Mouse (Mus musculus): ENCODE results near the gene Pwwp2b. TPM values are rescaled to one million over a fixed set of nuclear protein-coding genes. Genes with fewer than 3 reads are reported as not detected.

Gene Pwwp2b
- polyA plus RNA-seq, 1 experiment from 2014 or later = 6.3 TPM

DNA sequence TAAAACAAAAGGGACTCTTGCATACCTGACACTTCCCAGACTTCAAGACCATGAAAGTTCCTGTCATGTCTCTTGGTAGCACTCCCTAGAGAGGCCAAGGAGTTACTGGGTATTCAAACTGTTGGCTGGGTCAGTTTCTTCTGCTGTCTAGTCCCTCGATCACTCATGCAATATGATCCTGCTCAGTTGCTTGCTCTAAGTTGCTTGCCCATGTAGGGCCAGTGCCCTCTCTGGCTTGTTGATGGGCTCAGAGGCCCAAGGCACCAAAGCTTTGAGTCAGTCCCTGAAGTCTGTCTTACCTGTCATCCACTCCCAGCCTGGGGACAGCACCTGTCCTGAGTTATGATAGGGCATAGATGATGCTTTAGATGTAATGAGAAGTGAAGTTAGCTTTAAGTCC is 22.5 kb downstream of the Pwwp2b start:
- ATAC-seq (ENCODE audit: low FRiP score, low read depth) = no peak
- H3K27ac ChIP-seq (replicated peaks) = no peak overlapping the region
- no peak overlapping the region for H3K4me2 ChIP-seq
- H3K4me1 ChIP-seq (replicated peaks) = peaks cover 21% of the 10 kb centered on the region
- no peak overlapping the region for H3K4me3 ChIP-seq
- H3K9ac ChIP-seq = no peak overlapping the region
- WGBS = 92% methylated on average over 1 of the region's 1 CpGs
- no peaks in the 10 kb centered on the region for H3K27me3 ChIP-seq
- no peaks in the 10 kb centered on the region for H3K9me3 ChIP-seq
- H3K36me3 ChIP-seq = no peaks in the 10 kb centered on the region

DNA sequence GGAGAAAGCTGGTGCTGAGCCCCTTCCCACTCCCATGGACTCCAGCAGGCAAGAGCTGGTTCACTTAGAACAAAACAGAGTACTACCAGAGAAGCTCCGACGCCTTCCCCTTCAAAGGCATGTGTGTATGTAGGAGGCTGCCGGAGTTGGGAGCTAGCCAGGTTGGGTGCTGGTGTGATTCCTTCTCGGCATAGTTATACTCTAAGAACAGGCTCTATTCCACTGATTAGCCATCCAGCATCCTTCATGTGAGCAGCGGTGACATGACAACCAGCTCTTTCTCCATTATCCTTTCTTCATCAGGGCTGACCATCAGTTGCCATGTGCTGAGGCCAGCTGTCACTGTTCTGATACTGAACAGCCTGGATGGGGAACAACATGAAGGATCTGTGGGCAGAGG is 23.6 kb downstream of the Pwwp2b start:
- no peak for ATAC-seq (ENCODE audit: low FRiP score, low read depth)
- 73% methylated on average over 5 of the region's 5 CpGs for WGBS

DNA sequence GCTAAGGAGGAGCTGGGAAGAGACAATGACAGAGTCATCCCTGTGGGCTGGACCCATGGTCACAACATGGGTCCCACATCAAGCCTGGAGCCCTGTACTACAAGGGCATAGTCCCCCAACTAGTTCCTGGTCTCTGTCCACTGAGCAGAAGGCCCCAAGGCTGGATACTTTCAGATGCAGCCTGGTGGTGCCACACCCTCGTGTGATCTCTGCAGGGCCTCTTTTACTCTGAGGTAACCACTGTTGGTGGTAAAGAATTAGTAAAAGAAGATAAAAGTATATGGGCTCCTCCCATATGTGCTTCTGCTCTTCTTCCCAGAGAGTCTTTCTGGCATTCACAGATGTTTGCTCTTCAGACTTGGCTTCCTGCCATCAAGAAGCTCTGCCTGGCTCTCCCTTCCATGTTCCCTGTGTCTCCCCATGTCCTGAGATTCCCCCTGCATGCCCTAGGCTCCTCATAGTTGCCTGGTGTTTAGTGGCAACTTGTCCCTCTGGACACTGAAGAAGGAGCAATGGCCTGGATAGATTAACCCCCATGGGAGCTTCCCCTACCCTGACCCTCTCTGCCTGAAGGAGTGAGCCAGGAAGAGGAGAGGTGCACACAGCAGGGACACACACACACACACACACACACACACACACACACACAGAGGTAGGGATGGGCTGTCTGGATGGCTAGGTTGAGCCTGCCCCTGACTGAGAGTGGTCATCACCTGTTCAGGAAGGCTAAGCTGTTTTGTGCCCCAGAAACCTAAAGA is 24.5 kb downstream of the Pwwp2b start:
- Histone ChIP-seq H3K36me3 (no peaks in the 10 kb centered on the region), H3K4me3 (no peak overlapping the region), H3K27ac (replicated peaks) (no peak overlapping the region; the same call in 1 of the 2 replicates), H3K4me2 (no peak overlapping the region), H3K27me3 (no peaks in the 10 kb centered on the region), H3K4me1 (replicated peaks) (peaks cover 21% of the 10 kb centered on the region), H3K9ac (no peak overlapping the region), H3K9me3 (no peaks in the 10 kb centered on the region)
- 52% methylated on average over 1 of the region's 1 CpGs for WGBS
- no peak for ATAC-seq (ENCODE audit: low FRiP score, low read depth)

More for the DNA sequence above, 23.6 kb downstream of the Pwwp2b start:
- H3K27ac ChIP-seq (replicated peaks) = no peak overlapping the region
- no peak overlapping the region for H3K4me3 ChIP-seq
- peaks cover 26% of the 10 kb centered on the region for H3K4me1 ChIP-seq (replicated peaks)
- no peaks in the 10 kb centered on the region for H3K27me3 ChIP-seq
- no peak overlapping the region for H3K4me2 ChIP-seq
- H3K9me3 ChIP-seq = no peaks in the 10 kb centered on the region
- no peak overlapping the region for H3K9ac ChIP-seq
- H3K36me3 ChIP-seq = no peaks in the 10 kb centered on the region

DNA sequence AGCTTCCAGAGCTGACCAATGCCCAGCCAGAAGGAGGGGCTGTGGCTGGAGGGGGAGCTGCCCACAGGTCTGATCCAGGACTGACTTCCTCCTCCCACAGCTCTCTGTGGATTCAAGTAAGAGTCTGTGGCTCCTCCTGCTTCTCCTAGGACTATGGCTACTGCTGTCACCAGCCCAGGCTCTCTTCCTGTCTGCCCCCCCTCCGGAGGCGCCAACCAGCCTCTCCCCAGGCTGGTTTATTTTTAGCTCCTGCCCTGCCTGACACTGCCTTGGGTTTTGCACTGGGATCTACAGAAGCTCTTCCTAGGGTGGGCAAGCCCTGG is 25.1 kb downstream of the Pwwp2b start:
- Histone ChIP-seq H3K27ac (replicated peaks) (no peak overlapping the region), H3K4me2 (no peak overlapping the region), H3K4me3 (no peak overlapping the region), H3K36me3 (no peaks in the 10 kb centered on the region), H3K27me3 (no peaks in the 10 kb centered on the region), H3K9ac (no peak overlapping the region), H3K4me1 (replicated peaks) (peaks cover 21% of the 10 kb centered on the region), H3K9me3 (no peaks in the 10 kb centered on the region)
- 69% methylated on average over 2 of the region's 2 CpGs for WGBS
- no peak for ATAC-seq (ENCODE audit: low FRiP score, low read depth)

DNA sequence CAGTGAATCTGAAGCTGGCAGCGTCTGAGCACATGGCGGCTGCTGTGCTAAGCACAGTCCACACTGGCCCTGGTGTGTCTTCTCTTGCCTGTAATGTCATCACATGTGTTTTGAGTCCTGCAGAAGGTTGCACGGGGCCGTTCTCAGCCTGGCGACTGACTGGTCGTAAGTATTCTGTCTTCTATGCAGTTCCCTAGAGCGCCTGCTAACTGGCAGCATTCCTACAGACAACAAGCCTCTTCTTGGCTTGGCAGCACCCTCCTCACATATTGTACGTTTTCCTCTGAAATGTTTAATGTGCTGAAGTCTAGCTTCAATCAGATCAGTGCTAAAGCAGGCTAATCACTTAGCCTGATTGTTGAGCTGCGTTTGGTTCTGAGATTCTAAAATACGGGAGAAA is 27.3 kb downstream of the Pwwp2b start:
- Histone ChIP-seq H3K4me3 (no peak overlapping the region), H3K9ac (no peak overlapping the region), H3K27ac (replicated peaks) (peak overlapping the region; percentile 28), H3K9me3 (no peaks in the 10 kb centered on the region), H3K4me2 (no peak overlapping the region), H3K36me3 (no peaks in the 10 kb centered on the region), H3K27me3 (no peaks in the 10 kb centered on the region), H3K4me1 (replicated peaks) (peaks cover 31% of the 10 kb centered on the region)
- WGBS = 54% methylated on average over 10 of the region's 10 CpGs
- ATAC-seq (ENCODE audit: low FRiP score, low read depth) = no peak

DNA sequence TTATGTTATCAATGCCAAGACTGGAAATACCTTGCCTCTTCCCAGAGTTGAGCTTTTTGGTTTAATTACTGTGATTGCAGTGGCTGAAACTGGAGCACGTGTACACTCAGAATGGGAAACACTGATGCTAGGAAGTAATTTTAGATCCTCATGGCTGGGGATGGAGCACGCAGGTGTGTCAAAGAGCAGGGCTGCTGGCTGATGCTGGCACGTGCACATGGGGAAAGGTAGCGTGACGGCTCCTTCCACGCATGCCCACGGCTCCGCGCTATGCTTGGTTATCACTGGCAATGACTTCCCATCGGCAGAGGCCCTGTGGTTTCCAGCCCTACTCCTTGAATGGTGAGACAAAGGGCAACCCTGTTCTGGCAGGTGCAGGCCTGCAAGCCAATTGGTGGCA is 27.9 kb downstream of the Pwwp2b start:
- Histone ChIP-seq H3K4me3 (no peak overlapping the region), H3K4me1 (replicated peaks) (peaks cover 31% of the 10 kb centered on the region), H3K4me2 (no peak overlapping the region), H3K9ac (no peak overlapping the region), H3K27ac (replicated peaks) (no peak overlapping the region; the same call in 1 of the 2 replicates), H3K36me3 (no peaks in the 10 kb centered on the region), H3K27me3 (no peaks in the 10 kb centered on the region), H3K9me3 (no peaks in the 10 kb centered on the region)
- no peak for ATAC-seq (ENCODE audit: low FRiP score, low read depth)
- 81% methylated on average over 10 of the region's 10 CpGs for WGBS

DNA sequence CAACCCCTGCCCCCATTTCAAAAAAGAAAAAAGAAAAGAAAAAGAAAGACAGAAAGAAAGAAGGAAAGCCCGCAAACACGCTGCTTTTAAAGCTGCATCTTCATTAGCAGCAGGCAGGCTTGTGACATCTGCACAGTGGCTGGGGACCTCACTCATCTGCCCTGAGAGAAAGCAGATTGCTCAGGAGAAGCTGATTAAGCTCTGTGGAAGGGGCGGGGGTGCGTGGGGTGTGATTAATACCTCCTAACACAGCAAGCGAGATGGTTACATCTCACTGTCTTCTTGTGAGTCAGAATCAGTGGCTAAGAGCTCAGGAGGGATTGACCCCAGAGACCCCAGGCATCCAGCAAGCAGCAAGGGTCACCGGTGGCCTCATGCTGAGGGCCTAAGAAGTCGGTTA is 29.3 kb downstream of the Pwwp2b start:
- Histone ChIP-seq H3K4me1 (replicated peaks) (peaks cover 29% of the 10 kb centered on the region), H3K4me3 (no peak overlapping the region), H3K27ac (replicated peaks) (no peak overlapping the region), H3K27me3 (no peaks in the 10 kb centered on the region), H3K9ac (no peak overlapping the region), H3K36me3 (no peaks in the 10 kb centered on the region), H3K9me3 (no peaks in the 10 kb centered on the region), H3K4me2 (no peak overlapping the region)
- WGBS = 81% methylated on average over 7 of the region's 7 CpGs
- ATAC-seq (ENCODE audit: low FRiP score, low read depth) = no peak

DNA sequence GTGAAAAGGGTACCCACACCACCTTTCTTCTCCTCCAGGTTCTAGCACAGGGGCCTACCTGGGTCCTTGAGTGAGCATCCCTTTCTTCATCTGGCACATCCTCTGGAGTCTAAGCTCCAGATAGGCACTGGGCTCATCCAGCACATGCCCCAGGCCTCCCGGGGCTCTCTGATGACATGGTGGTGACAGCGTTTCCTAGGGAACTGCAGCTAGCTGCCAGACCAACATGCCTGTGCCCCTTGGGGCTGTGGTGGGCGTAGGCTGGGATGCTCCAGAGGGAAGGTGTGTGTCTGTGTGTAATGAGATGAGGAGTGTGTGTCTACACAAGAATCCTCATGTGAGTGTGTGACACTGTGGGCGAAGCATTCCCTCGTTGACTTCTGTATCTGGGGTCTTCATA is 31.3 kb downstream of the Pwwp2b start:
- Histone ChIP-seq H3K27me3 (no peaks in the 10 kb centered on the region), H3K36me3 (no peaks in the 10 kb centered on the region), H3K4me1 (replicated peaks) (peaks cover 23% of the 10 kb centered on the region), H3K9me3 (no peaks in the 10 kb centered on the region), H3K27ac (replicated peaks) (no peak overlapping the region), H3K4me3 (no peak overlapping the region), H3K4me2 (no peak overlapping the region), H3K9ac (no peak overlapping the region)
- ATAC-seq (ENCODE audit: low FRiP score, low read depth) = no peak
- WGBS = 66% methylated on average over 5 of the region's 5 CpGs

DNA sequence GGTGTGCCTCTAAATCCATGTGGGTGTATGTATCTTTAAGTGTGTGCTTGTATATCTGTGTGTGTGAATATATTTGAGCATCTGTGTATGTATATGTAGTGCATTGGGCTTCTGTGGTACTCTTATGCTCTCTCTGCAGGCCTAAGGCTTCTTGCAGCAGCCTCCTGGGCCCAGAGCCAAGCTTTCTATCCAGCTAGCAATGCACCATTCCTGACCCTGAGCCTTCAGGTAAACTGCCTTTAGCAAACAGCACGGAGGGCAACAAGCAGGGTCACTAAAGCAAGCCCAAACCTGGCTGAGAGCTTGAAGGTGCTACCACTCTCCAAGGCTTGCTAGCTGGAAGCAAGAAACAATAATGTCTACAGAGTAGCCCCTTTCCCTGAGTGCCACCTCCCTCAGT is 31.8 kb downstream of the Pwwp2b start:
- H3K4me2 ChIP-seq = no peak overlapping the region
- H3K27me3 ChIP-seq = no peaks in the 10 kb centered on the region
- no peaks in the 10 kb centered on the region for H3K9me3 ChIP-seq
- WGBS = 78% methylated on average over 1 of the region's 1 CpGs
- H3K4me1 ChIP-seq (replicated peaks) = peaks cover 23% of the 10 kb centered on the region
- no peak overlapping the region for H3K4me3 ChIP-seq
- ATAC-seq (ENCODE audit: low FRiP score, low read depth) = no peak
- H3K9ac ChIP-seq = no peak overlapping the region
- no peaks in the 10 kb centered on the region for H3K36me3 ChIP-seq
- no peak overlapping the region for H3K27ac ChIP-seq (replicated peaks)

DNA sequence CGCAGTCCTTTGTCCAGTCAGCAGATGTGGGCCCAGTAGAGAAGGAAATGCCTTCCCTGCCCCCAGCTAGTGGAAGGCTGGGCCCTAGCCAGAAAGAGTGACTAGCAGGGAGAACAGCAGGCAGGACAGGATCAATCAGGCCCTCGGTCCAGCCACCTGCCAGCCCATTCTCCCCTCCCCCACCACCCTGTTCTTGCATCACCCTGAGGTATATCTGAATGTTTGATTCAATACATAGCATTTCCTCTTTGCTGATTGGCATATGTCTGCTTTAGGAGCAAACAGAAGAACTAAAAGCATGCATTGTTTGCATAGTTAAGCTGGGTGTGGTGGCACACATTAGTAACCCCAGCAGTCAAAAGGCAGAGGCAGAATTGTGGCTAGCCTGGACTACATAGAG is 32.9 kb downstream of the Pwwp2b start:
- WGBS = 32% methylated on average over 2 of the region's 2 CpGs
- peaks cover 13% of the 10 kb centered on the region; the same call in 1 of the 2 replicates for H3K4me1 ChIP-seq (replicated peaks)
- H3K27ac ChIP-seq (replicated peaks) = no peak overlapping the region
- H3K27me3 ChIP-seq = no peaks in the 10 kb centered on the region
- H3K9me3 ChIP-seq = no peaks in the 10 kb centered on the region
- no peak for ATAC-seq (ENCODE audit: low FRiP score, low read depth)
- no peak overlapping the region for H3K9ac ChIP-seq
- no peak overlapping the region for H3K4me2 ChIP-seq
- H3K36me3 ChIP-seq = no peaks in the 10 kb centered on the region
- H3K4me3 ChIP-seq = no peak overlapping the region

DNA sequence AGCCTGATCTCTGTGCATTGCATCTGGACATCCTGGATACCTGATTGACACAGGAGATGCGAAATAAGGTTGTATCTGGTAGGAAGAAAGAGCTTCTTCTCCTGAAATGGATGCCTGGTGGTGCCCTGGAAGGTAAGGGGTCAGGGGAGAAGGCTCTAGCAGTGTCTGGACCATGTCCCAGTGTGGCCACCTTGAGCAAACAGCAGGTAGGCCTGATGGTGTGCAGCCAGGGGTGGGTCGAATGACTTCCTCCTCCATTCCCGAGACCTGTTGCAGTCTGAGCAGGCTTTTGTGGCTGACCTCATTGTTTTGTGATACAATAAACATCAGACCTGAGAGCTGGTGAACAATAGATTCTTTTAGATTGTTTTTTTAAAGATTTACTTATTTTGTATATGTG is 33.8 kb downstream of the Pwwp2b start:
- no peak overlapping the region for H3K4me2 ChIP-seq
- ATAC-seq (ENCODE audit: low FRiP score, low read depth) = no peak
- 77% methylated on average over 3 of the region's 3 CpGs for WGBS
- no peak overlapping the region for H3K4me3 ChIP-seq
- no peak overlapping the region for H3K9ac ChIP-seq
- no peak overlapping the region for H3K27ac ChIP-seq (replicated peaks)
- no peaks in the 10 kb centered on the region for H3K36me3 ChIP-seq
- no peaks in the 10 kb centered on the region for H3K27me3 ChIP-seq
- H3K4me1 ChIP-seq (replicated peaks) = peaks cover 11% of the 10 kb centered on the region; the same call in 1 of the 2 replicates
- H3K9me3 ChIP-seq = no peaks in the 10 kb centered on the region

DNA sequence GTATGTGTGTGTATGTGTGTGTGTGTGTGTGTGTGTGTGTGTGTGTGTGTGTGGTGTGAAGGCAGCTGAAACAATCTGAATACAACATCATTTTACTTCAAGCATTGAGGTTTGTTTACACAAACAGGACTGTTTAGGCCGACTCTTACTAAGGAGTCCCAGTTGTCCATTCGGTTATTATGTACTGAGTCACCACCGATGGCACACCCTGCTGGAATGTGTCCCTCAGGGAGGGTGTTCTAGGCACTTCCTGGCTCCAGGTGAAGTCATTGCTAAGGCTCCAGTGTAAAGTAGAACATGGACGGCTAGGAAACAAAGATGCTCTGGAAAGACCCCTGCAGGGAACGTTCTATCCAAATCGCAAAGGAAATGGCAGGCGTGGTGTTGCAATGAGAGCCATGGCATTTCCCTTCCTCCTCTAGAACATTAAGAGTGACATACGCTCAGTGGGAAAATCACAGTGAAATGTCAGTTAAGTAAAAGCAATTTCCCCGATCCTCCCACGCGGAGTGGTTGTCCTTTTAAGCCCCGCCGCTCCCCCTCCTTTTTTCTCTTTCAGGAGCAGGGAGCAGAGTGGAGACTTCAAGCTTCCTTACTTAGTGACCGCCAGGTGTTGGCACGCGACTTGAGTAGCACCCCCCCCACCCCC is 37.1 kb downstream of the Pwwp2b start:
- Histone ChIP-seq H3K27ac (replicated peaks) (no peak overlapping the region), H3K4me3 (no peak overlapping the region), H3K36me3 (no peaks in the 10 kb centered on the region), H3K9ac (no peak overlapping the region), H3K4me1 (replicated peaks) (no peaks in the 10 kb centered on the region), H3K4me2 (no peak overlapping the region), H3K9me3 (no peaks in the 10 kb centered on the region), H3K27me3 (no peaks in the 10 kb centered on the region)
- 78% methylated on average over 16 of the region's 16 CpGs for WGBS
- no peak for ATAC-seq (ENCODE audit: low FRiP score, low read depth)

DNA sequence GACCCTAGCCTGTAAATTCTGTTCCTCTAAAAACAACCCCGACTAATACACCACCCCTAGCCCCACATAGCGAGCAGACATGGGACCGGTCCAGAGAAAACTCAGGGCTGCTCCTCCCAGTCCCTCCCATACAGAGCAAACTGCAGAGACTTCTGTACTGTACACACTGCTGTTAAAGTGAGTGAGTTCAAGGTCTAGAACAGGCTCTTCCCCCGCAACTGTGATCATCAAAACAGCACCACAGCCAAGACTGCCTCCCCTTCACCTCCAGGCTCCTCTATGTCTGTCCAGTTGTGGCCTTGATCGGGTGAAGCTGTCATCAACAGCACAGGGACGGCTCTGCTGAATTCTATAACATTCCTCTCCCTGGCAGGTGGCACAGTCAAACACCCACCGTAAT is 40.3 kb downstream of the Pwwp2b start:
- 86% methylated on average over 7 of the region's 7 CpGs for WGBS
- Histone ChIP-seq H3K4me3 (no peak overlapping the region), H3K27me3 (no peaks in the 10 kb centered on the region), H3K4me1 (replicated peaks) (no peaks in the 10 kb centered on the region), H3K27ac (replicated peaks) (no peak overlapping the region), H3K9me3 (no peaks in the 10 kb centered on the region), H3K9ac (no peak overlapping the region), H3K36me3 (no peaks in the 10 kb centered on the region), H3K4me2 (no peak overlapping the region)
- no peak for ATAC-seq (ENCODE audit: low FRiP score, low read depth)
